Mouse (Mus musculus): ENCODE measurements around the gene AC129217.1. TPM values are rescaled to one million over a fixed set of nuclear protein-coding genes. Genes with fewer than 3 reads are reported as not detected.
"Not testable (repeated sequence)": the region's sequence is repeated elsewhere in the genome, so short reads cannot be mapped to it uniquely, and the experiment has no call there.

The AC129217.1 gene
- polyA plus RNA-seq, 1 experiment: 0.57 TPM

- DNase-seq (ENCODE audit: low read depth): no peak
Measured at GRCm38 (mm10) chr19:8830664-8831063, 1.1 kb downstream of the AC129217.1 start.

DNA sequence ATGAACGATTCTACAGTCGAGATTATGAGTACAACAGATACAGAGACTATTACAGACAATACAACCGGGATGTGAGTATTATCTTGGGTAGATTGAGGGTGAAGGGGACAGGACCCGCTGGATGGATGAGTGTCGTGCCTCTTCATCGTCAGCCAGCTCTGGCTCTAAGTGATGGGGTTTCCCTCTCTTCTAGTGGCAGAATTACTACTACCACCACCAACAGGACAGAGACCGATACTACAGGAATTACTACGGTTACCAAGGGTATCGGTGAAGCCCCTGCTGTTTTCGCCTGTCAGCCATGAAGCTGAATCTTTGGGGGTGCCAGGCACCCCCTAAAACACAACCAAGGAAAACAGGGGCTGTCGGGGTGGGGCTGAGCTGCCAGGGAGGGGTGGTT lies 1.7 kb downstream of the AC129217.1 start:
- DNase-seq (ENCODE audit: low read depth): no peak

DNA sequence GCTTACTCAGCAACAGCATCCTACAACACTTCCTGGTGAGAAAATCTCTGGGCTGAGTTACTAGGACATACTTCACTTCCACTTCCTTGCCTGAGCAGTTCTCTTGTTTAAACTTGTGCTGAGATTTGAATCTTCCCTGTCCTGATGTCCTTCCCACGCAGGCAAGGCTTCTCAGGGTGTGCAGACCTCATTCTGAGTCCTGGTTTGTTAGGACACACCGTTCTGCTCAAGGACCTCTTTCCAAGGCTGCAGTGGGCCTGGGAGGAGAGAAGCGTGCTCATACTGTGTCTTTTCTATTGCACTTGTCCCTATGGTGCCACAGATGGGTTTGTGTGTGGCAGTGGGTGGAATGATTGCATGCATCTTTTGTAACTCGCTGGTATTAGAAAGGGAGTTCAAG lies 3.4 kb downstream of the AC129217.1 start:
- DNase-seq (ENCODE audit: low read depth): no peak

GRCm38 (mm10) chr19:8836327-8836726 lies 6.8 kb downstream of the AC129217.1 start:
- not testable (repeated sequence) for DNase-seq (ENCODE audit: low read depth)

DNA sequence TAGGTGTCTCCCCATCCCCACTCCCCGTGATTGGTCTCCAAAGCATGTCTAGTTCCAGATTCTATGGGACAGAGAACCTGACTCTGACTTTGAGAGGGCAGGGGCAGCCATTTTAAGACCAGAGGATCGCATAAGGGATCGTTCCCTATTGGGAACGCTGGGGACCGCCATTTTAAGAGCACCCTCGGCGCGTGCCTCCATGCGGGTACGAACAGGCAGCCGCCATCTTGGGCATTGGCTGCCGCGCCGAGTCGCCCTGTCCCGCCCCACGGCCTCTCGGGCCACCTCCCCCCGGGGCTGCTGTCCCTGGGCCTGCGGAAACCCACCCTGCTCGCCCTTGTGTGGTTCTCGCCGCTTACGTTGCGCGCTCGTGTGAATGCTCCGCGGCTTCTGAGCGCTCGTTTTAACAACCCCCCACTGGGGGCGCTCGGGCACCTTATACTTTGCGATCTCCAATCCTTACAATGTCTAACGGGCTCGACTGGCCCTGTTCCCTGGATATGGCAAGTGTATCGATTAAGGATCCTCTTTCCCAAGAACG lies 7.7 kb downstream of the AC129217.1 start, which contains the start of gene Bscl2:
Gene Bscl2 (plus strand): TSS at position 217 of the 541 bp plus-strand sequence.
- no peak for DNase-seq (ENCODE audit: low read depth)

GRCm38 (mm10) chr19:8838041-8838730 lies 8.6 kb downstream of the AC129217.1 start:
- DNase-seq (ENCODE audit: low read depth): no peak

DNA sequence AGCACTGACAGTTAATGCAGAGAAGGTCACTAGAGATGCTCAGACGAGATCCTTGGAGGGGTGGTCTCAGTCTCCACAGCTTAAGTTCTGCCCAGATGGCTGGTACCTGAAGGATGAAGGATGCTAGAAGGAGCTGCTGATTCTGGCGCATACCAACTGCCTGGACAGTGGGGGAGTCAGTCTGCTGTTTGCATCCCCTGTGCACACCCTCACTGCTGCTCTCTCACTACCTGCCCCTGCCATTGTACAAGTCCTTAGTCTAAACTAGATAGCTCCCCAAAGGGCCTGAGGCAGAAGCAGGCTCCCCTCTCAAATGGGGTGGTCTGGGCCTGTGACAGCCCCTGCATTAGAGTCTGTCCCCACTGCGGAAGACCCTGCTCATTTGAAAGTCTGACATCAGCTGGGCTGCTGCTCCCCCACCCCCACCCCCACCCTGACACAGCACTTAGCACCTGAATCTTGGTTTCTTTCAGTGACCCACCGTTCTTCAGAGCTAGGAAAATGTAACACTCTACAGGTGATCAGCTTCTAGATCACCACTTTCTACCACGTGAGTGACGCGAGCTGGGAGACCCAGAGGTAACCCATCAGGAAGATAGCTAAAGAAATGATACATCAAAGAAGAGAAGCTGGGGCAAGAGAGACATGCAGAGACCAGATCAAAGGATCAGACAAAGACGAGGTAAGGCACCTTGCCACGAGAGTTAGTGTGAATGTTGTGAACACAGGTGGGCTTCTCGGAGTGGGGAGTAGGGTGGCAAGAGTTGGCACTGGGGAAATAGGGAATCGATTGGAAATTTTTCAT lies 9.7 kb downstream of the AC129217.1 start, which contains the start of gene Gng3:
Gene Gng3 (minus strand): TSS at position 92 of the 805 bp plus-strand sequence.
- DNase-seq (ENCODE audit: low read depth): no peak

DNA sequence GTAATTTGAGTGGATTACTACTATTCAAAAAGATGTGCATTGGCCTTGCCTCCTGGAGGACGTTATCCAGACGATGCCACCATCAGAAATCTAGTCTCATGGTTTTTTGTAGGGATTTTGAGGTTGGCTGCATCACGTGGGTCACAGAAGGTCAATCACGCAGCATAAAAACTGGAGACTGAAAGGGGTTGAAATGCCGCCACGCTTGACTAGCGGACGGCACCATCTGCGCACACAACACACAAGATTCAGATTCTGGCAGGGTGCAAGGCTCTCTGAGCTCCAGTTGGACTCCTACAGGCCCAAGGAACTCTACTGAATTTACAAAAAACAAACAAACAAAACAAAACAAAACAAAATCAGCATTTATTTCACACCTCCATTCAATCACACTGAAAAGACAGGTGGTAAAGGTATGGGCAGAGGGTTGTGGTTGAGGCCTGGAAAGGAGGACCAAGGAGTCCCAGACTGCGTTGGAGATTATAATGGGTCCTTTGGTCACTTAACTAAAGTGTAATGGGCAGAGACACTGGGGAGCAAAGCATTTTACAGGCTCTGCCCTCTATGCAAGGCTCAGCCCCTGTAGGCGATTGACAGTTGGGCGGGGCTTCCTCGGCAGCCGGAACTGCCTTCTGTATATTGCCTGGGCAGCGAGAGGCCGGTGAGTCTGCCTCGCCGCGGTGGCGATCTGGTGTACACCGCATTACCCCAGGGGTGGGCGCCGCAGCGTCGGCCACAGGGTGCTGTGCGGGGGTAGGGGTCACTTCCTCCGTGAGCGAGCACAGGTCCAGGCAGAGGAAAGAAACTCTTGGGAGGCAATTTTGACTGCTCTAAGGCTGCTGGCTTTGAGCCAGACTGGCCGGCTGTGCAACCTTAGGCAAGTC lies 10.6 kb downstream of the AC129217.1 start:
- DNase-seq (ENCODE audit: low read depth): no peak

GRCm38 (mm10) chr19:8841012-8841411 lies 11.4 kb downstream of the AC129217.1 start:
- no peak for DNase-seq (ENCODE audit: low read depth)

DNA sequence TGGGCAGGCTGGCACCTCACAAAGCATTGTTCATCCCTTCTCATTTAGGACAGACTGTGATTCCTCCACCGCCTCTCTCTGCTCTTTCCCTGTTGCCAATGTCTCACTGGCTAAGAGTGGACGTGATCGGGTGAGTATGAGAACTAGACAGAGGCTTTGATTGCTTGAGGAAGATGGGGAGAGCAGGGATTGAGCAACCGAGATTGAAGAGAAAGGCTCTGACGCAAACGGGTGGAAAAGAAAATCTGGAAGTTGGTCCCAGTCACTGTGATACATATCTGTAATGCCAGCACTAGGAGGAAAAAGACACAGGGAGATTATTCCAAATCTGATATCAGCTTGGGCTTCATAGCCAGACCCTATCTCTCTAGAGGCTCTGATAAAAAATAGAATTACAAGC lies 13.4 kb downstream of the AC129217.1 start:
- DNase-seq (ENCODE audit: low read depth): no peak

DNA sequence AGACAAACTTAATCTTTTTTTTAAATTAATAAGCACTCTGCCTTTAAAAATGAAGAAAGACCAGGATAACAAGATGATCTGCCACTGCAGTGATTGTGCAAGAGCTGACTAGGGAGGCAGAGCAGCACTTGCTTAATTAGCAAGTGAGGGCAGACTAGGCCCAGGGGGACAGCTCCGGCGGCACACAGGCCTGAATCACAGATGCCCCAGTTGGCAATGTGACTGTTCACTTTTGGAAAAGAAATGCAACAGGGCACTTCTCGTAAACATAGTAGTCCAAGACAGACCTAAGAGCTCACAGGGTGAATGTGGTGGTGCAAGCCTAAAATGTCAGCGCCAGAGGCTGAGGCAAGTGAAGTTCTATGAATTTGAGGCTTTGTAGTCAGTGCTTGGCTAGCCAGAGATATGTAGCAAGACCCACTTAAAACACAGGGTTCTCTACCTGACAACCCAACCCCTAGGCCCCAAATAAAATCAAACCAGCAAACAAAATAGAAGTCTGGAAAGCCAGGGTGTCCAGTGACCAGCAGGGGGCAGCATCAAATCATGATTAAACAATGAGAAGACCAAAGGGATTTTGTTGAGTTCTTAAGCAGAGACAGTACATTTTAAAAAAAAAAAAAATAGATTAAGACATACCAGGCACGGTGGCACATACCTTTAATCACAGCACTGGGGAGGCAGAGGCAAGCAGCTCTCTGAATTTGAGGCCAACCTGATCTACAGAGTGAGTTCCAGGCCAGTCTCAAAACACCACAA lies 15.0 kb downstream of the AC129217.1 start:
- DNase-seq (ENCODE audit: low read depth): peak; percentile 95

DNA sequence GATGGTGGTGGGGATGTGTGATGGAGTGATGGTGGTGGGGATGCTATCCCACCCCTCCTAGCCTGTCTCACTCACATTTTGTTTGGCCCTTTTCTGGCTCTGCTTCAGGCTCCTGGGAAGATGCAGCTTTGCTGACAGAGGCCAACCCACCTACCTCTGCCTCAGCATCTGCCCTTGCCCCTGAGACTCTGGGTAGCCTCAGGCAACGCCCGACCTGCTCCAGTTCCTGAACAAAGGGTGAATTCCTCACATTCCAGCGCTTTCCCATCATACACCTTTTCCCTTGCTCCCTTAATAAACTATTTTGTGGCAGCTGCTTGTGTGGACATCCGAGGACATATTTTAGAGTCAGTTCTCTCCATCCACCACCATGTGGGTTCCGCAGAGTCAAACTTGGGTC lies 18.8 kb downstream of the AC129217.1 start:
- no peak for DNase-seq (ENCODE audit: low read depth)

DNA sequence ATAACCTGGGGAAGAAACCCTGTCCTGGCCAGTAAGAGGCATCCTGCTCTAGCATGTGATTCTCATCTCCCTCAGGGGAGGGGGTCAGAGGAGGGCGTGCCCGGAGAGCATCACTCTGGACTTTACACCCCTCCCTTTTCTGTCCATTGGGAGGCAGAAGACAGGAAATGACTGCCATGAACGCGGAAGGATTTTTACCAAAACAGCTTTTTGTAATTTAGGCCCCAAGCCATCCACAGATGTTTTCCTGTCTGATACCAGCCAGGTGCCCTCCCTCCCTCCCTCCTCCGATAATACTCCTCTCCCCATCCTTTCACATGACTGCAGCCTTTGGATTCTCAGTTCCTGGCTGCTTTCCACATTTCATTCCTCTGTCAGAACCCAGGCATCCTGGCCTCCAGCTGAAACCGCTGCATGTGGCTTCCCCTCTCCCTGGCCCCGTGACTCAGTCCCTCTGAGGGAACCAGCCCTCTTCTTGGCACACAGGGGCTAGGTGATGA lies 20.9 kb downstream of the AC129217.1 start, which contains the start of gene Lrrn4cl:
Gene Lrrn4cl (plus strand): TSS at position 367 of the 500 bp plus-strand sequence.
- DNase-seq (ENCODE audit: low read depth): no peak

DNA sequence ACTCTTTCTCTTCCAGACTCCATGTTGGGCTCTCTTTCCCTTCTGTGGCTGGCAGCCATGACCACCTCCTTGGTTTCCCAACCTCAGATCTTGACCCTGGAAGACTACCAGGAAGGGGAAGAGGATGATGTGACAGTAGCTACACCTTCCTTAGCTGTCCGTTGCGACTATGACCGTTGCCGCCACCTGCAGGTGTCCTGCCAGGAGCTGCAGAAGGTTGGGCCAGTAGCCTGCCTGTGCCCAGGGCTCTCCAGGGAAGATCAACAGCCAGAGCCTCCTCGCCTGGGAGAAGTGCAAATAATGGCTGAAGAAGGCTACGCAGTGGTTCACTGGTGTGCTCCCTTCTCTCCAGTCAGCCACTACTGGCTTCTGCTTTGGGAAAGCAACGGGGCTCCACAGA lies 22.1 kb downstream of the AC129217.1 start:
- no peak for DNase-seq (ENCODE audit: low read depth)

- no peak for DNase-seq (ENCODE audit: low read depth)
Measured at GRCm38 (mm10) chr19:8852236-8852928, 22.8 kb downstream of the AC129217.1 start.

DNA sequence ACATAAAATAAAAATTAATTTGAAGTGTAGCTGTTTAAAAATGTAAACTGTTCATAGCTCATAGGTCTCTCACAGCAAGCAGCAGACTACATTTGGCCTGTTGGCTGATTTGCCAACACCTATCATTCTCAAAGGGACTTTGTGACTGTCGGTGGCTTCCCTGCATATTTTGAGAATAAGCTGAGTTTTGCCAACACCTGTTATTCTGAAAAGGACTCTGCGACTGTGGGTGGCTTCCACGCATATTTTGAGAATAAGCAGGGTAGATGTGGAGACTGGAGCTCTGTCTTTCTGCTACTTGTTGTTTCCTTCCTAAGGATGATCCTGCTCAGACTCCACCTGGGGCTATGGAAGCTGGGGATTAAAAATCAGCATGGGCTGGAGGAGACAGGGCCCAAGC lies 23.5 kb downstream of the AC129217.1 start:
- no peak for DNase-seq (ENCODE audit: low read depth)

- DNase-seq (ENCODE audit: low read depth): no peak
Measured at GRCm38 (mm10) chr19:8857689-8858088, 28.1 kb downstream of the AC129217.1 start.

DNA sequence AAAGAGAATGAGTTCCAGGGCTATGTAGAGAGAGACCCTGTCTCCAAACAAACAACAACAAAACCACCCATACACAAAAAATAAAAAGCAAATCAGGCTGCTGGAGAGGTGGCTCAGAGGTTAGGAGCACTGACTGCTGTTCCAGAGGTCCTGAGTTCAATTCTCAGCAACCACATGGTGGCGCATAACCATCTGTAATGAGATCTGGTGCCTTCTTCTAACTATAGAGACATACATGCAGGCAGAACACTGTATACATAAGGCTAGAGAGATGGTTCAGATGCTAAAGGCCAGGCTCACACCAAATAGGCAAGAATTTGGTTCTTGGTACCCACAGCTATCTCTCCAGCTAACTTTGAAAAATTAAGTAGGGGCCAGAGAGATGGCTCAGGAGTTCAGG lies 29.4 kb downstream of the AC129217.1 start:
- DNase-seq (ENCODE audit: low read depth): no peak

GRCm38 (mm10) chr19:8864265-8864664 lies 34.7 kb downstream of the AC129217.1 start:
- no peak for DNase-seq (ENCODE audit: low read depth)

- DNase-seq (ENCODE audit: low read depth): not testable (repeated sequence)
Measured at GRCm38 (mm10) chr19:8870381-8870780, 40.8 kb downstream of the AC129217.1 start.
